Comparison of ENCODE assay signal across 17 mouse cellular contexts in the genomic region with DNA sequence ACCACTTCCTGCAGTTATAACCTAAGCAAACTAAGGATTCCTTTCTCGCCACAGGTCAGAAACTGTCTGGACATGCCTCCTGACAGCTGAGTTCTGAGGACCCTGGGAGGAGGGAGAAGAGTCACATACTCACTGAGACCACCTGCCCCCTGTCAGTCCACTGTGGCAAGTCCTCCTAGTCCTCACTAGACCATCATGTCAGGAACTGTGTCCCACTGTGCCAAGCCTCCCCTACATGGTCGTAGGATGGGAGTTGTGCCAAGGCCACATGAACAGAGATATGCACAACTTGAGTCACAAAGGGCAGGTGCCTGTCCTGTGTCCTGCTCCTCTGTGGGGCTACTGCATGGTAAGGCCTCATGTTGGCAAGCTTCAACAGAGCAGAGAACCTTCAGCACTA. TPM values are rescaled to one million over a fixed set of nuclear protein-coding genes. Genes with fewer than 3 reads are reported as not detected.
"Had no signal": no experiment of that assay in that cellular context is flagged by ENCODE, and none has a peak within 500 bp of the region (broad histone marks: within the 10 kb centered on the region; RNA-seq: fewer than 3 reads in every experiment).

No protein-coding gene starts in this region.

- H3K27ac ChIP-seq: liver, embryonic 13.5 days; midbrain, embryonic 15.5 days; neural tube, embryonic 13.5 days; stomach, embryonic 15.5 days had no signal

- H3K27me3 ChIP-seq: midbrain, embryonic 15.5 days; stomach, embryonic 15.5 days had no signal

- H3K4me2 ChIP-seq: liver, embryonic 13.5 days; midbrain, embryonic 11.5 days; midbrain, embryonic 15.5 days; neural tube, embryonic 13.5 days; stomach, embryonic 15.5 days had no signal

- H3K9me3 ChIP-seq: liver, embryonic 13.5 days; midbrain, embryonic 15.5 days; neural tube, embryonic 13.5 days; stomach, embryonic 15.5 days had no signal

- H3K4me1 ChIP-seq: liver, embryonic 13.5 days; midbrain, embryonic 15.5 days; neural tube, embryonic 13.5 days; stomach, embryonic 15.5 days had no signal

- H3K4me3 ChIP-seq: liver, embryonic 13.5 days; midbrain, embryonic 15.5 days; neural tube, embryonic 13.5 days; stomach, embryonic 15.5 days had no signal

- ATAC-seq: midbrain, embryonic 15.5 days had no signal

- H3K36me3 ChIP-seq: liver, embryonic 13.5 days; midbrain, embryonic 15.5 days; neural tube, embryonic 13.5 days; stomach, embryonic 15.5 days had no signal

- DNase-seq: kidney, postnatal 14 days; kidney, postnatal 4 days; left cerebral cortex, postnatal 4 days; liver, embryonic 13.5 days; lung, adult 2 months; lung, postnatal 14 days; lung, postnatal 4 days; retina, postnatal 1 day; right cerebral cortex, postnatal 25 days; spleen, adult 18-20 months; thymus, postnatal 25 days had no signal

- H3K9ac ChIP-seq: liver, embryonic 13.5 days; midbrain, embryonic 15.5 days; neural tube, embryonic 13.5 days; stomach, embryonic 15.5 days had no signal

RNA-seq across cellular contexts. Expression of a gene that starts 6.4 kb away (rescaled TPM):
- total RNA-seq: megakaryocyte progenitor cell, adult 5-6 weeks; megakaryocyte-erythroid progenitor cell, adult 5-6 weeks had no signal
